Mouse (Mus musculus) layer of hippocampus, adult 9-11 months (tissue): Measurements from ENCODE around the gene Pgk2.
"Not testable (repeated sequence)": the region's sequence is repeated elsewhere in the genome, so short reads cannot be mapped to it uniquely, and the experiment has no call there.

ENCODE experiments used
- DNase-seq: peaks from one replicate; pipeline ENCODE4 v3.0.0; 2022

Gene Pgk2

GRCm38 (mm10) chr17:40208540-40208939 is at the start of gene Pgk2:
Gene Pgk2, minus strand, starts transcription at chr17:40208640.
- no peak for DNase-seq

GRCm38 (mm10) chr17:40252487-40252886 is 44.0 kb upstream of the Pgk2 start:
- no peak for DNase-seq

- DNase-seq = no peak
These were observed 33.7 kb upstream of the Pgk2 start, which contains the start of gene Crisp3 for GRCm38 (mm10) chr17:40242135-40242534. Gene Crisp3, minus strand, starts transcription at chr17:40242288.

- DNase-seq = not testable (repeated sequence)
These were observed 6.6 kb downstream of the Pgk2 start for GRCm38 (mm10) chr17:40201803-40202202.

- DNase-seq = not testable (repeated sequence)
These were observed 18.2 kb downstream of the Pgk2 start for GRCm38 (mm10) chr17:40190192-40190591.

GRCm38 (mm10) chr17:40157729-40158359 is 50.6 kb downstream of the Pgk2 start:
- DNase-seq = not testable (repeated sequence)
